Mouse (Mus musculus) kidney, embryonic 15.5 days (tissue): Measurements from ENCODE around the gene Mier1. TPM values are rescaled to one million over a fixed set of nuclear protein-coding genes. Genes with fewer than 3 reads are reported as not detected.

ENCODE experiments used
- ATAC-seq: fragments of 200-750 bp; cut with Nextera tagmentation; replicated peaks from 2 replicates; pipeline ENCODE4 v1.8.0; 2017; ENCODE audit warnings: moderate TSS enrichment; ENCODE audit not compliant: low FRiP score
- H3K27ac ChIP-seq: fragments of 300-500 bp; sonication (generic); 2 replicates; pipeline ENCODE4 v1.5.1; 2015; ENCODE audit warnings: mild to moderate bottlenecking, inconsistent platforms
- H3K27me3 ChIP-seq: fragments of 300-500 bp; sonication (generic); 2 replicates; pipeline ENCODE4 v1.6.1; 2015; ENCODE audit warnings: inconsistent platforms
- H3K36me3 ChIP-seq: fragments of 300-500 bp; sonication (generic); 2 replicates; pipeline ENCODE4 v1.6.1; 2015; ENCODE audit warnings: inconsistent platforms
- H3K4me1 ChIP-seq: fragments of 300-500 bp; sonication (generic); 2 replicates; pipeline ENCODE4 v1.6.1; 2015; ENCODE audit warnings: inconsistent platforms
- H3K4me2 ChIP-seq: fragments of 300-500 bp; sonication (generic); 2 replicates; pipeline ENCODE4 v1.6.1; 2015; ENCODE audit warnings: moderate library complexity, mild to moderate bottlenecking, inconsistent platforms
- H3K4me3 ChIP-seq: fragments of 300-500 bp; sonication (generic); replicated peaks from 2 replicates; pipeline ENCODE4 v1.5.1; 2015; ENCODE audit warnings: mild to moderate bottlenecking, inconsistent platforms
- H3K9ac ChIP-seq: fragments of 300-500 bp; sonication (generic); 2 replicates; pipeline ENCODE4 v1.6.1; 2015; ENCODE audit warnings: mild to moderate bottlenecking, inconsistent platforms
- H3K9me3 ChIP-seq: fragments of 300-500 bp; sonication (generic); replicated peaks from 2 replicates; pipeline ENCODE4 v1.6.1; 2016; ENCODE audit warnings: inconsistent platforms
- WGBS: fragments of 180-500 bp; shearing (Covaris S2); methylation state at CpG from one replicate; pipeline ENCODE4 v1.1.7; 2015; ENCODE audit warnings: mixed read lengths; 5-methylcytosine and 5-hydroxymethylcytosine counted together
- polyA plus RNA-seq: library from polyadenylated mRNA; unstranded; fragments of >200 nt; fragmentation: Nextera tagmentation; extraction: Ambion mirVana; gene quantifications from 2 replicates; pipeline ENCODE4 v1.2.1, GENCODE M21; 2015

Gene Mier1
- polyA plus RNA-seq, result 45.1 and 45.8 TPM in 2 replicates

DNA sequence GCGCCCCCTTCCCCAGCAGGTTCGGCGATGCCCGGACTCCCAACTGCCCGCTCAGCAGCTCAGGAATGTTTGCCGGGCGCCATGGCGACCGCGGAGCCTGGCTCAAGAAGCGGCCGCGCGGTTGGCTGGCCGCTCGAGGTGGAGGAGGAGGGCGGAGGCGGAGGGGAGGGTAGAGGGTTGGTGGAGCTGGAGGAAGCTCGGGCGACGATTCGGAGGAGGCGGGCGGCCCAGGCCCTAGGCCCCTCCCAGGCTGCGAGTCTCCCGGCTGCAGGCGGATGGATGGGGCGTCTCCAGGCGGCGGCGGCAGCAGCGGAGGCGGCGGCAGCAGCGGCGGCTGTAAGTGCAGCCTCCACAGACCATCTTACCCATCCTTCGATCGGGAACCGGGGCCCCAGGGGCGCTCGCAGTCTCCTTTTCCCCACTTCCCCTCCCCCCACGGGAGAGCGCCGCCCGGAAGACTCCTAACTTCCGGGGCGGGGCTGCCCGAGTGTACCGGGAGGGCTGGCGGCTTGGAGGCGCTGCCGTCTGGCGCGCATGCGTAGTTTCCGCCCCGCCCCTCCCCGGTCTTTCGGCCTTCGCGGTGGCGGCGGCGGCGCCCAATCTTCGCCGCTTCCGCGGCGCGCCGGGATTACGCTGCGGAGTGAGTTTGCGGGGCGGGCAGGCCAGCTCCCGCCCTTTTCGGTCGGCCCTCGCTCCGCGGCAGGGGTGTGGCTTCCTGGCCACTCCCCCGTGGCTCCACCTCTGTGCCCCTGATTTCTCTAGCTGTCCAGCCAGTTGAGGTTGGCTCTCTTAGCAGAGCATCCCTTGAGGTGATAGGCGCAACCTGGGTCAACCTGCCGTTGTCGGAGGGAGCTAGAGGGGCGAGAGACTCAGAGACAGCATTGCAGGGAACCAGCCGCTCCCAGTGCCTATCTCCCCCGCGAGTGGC, at the start of gene Mier1, which contains the start of gene Wdr78:
TSS of gene Mier1 (plus strand) at position 207 of the 928 bp plus-strand sequence.
TSS of gene Wdr78 (minus strand) at position 372 of the 928 bp plus-strand sequence.
- ATAC-seq, result peak; percentile 99
- Histone ChIP-seq H3K4me2 (peak within 1 kb of the TSS; percentile 76), H3K4me3 (peak within 1 kb of the TSS; percentile 77), H3K36me3 (peaks cover 15% of the 10 kb centered on the region; the same call in 1 of the 2 replicates), H3K4me1 (peaks cover 28% of the 10 kb centered on the region), H3K9me3 (no peaks in the 10 kb centered on the region), H3K27ac (peak within 1 kb of the TSS; percentile 100), H3K9ac (peak within 1 kb of the TSS; percentile 69), H3K27me3 (no peaks in the 10 kb centered on the region)
- WGBS, result under 1% methylated on average over 78 of the region's 90 CpGs

DNA sequence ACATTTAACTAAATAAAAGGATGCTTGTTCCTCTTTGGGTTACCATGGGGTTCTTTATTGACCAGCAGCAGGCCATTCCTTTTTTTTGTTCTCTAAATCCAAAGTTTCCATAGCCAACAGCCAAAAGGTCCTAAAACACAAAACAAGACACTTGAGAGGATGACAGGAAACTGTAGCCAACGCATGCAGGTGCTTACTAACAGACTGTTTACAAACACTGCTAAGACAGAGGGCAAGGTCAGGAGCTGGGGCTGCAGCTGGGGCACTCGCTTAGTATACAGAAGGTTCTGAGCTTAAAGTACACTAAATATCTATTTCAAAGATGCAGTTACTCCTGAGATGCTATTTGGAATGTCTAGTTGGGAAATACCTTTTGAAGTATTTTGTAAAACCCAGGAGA, 49.8 kb upstream of the Mier1 start:
- Histone ChIP-seq H3K9ac (no peak overlapping the region), H3K4me1 (no peaks in the 10 kb centered on the region), H3K36me3 (no peaks in the 10 kb centered on the region), H3K9me3 (no peaks in the 10 kb centered on the region), H3K27me3 (no peaks in the 10 kb centered on the region), H3K4me3 (no peak overlapping the region), H3K27ac (no peak overlapping the region), H3K4me2 (no peak overlapping the region)
- ATAC-seq, result no peak
- WGBS, result 84% methylated on average over 2 of the region's 2 CpGs

DNA sequence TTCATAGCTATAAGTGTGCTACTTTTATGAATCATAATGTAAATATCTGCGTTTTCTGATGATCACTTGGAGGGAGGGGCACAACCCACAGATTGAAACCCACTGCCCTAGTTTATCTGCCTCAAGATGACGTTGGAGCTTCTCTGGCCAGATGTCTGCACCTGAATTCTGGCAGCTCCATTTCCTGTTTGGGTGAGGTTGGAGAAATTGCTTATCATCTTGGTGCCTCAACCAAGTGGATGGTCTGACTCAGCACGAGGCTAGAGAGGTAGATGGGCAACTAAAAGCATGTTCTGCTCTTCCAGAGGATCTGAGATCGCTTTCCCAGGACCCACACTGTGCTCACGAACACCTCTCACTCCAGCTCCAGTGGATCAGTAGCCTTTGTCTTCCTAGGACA, 49.2 kb upstream of the Mier1 start:
- ATAC-seq, result no peak
- Histone ChIP-seq H3K4me2 (no peak overlapping the region), H3K36me3 (no peaks in the 10 kb centered on the region), H3K27me3 (no peaks in the 10 kb centered on the region), H3K9me3 (no peaks in the 10 kb centered on the region), H3K9ac (no peak overlapping the region), H3K27ac (no peak overlapping the region), H3K4me3 (no peak overlapping the region), H3K4me1 (no peaks in the 10 kb centered on the region)
- 78% methylated on average over 5 of the region's 5 CpGs for WGBS

- H3K4me3 ChIP-seq, result no peak overlapping the region
- H3K27me3 ChIP-seq, result no peaks in the 10 kb centered on the region
- ATAC-seq, result no peak
- no peak overlapping the region for H3K9ac ChIP-seq
- WGBS, result 85% methylated on average over 6 of the region's 6 CpGs
- H3K36me3 ChIP-seq, result no peaks in the 10 kb centered on the region
- H3K9me3 ChIP-seq, result no peaks in the 10 kb centered on the region
- no peak overlapping the region for H3K27ac ChIP-seq
- H3K4me2 ChIP-seq, result no peak overlapping the region
- no peaks in the 10 kb centered on the region for H3K4me1 ChIP-seq
Observed at GRCm38 (mm10) chr4:103067906-103068655, 46.1 kb upstream of the Mier1 start.

- Histone ChIP-seq H3K4me3 (no peak overlapping the region), H3K4me1 (no peaks in the 10 kb centered on the region), H3K4me2 (no peak overlapping the region), H3K9me3 (no peaks in the 10 kb centered on the region), H3K27ac (no peak overlapping the region), H3K27me3 (no peaks in the 10 kb centered on the region), H3K36me3 (no peaks in the 10 kb centered on the region), H3K9ac (no peak overlapping the region)
- no peak for ATAC-seq
- 87% methylated on average over 3 of the region's 3 CpGs for WGBS
Observed at GRCm38 (mm10) chr4:103070631-103071030, 43.6 kb upstream of the Mier1 start.

GRCm38 (mm10) chr4:103085237-103085636, 29.0 kb upstream of the Mier1 start:
- ATAC-seq, result no peak

GRCm38 (mm10) chr4:103095921-103096320, 18.3 kb upstream of the Mier1 start:
- H3K4me2 ChIP-seq, result no peak overlapping the region
- no peak overlapping the region for H3K27ac ChIP-seq
- no peaks in the 10 kb centered on the region for H3K4me1 ChIP-seq
- H3K36me3 ChIP-seq, result no peaks in the 10 kb centered on the region
- H3K9ac ChIP-seq, result no peak overlapping the region
- H3K27me3 ChIP-seq, result no peaks in the 10 kb centered on the region
- WGBS, result 83% methylated on average over 8 of the region's 8 CpGs
- ATAC-seq, result no peak
- no peaks in the 10 kb centered on the region for H3K9me3 ChIP-seq
- H3K4me3 ChIP-seq, result no peak overlapping the region

More at GRCm38 (mm10) chr4:103085237-103085636, 29.0 kb upstream of the Mier1 start:
- Histone ChIP-seq H3K27me3 (no peaks in the 10 kb centered on the region), H3K27ac (no peak overlapping the region), H3K36me3 (no peaks in the 10 kb centered on the region; the same call in 1 of the 2 replicates), H3K9ac (no peak overlapping the region), H3K4me1 (no peaks in the 10 kb centered on the region), H3K4me2 (no peak overlapping the region), H3K4me3 (no peak overlapping the region), H3K9me3 (no peaks in the 10 kb centered on the region)
- WGBS, result 95% methylated on average over 5 of the region's 5 CpGs

DNA sequence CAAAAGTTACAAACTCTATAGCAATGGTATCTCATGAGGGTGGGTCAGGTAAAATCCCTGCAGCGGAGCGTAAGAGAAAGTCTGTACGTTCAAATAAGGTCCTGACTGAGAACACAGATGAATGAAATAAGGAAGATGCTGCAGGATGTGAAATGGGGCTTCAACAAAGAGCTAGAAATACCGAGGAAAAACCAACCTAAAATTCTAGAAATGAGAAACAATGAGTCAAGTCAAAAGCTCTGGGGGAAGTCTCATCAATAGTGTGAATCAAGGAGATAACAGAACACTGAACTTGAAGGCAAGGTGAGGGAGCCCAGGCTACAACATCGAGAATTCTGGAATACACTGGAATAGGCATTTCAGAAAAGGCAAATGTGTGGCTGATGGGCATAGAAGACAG, 15.7 kb upstream of the Mier1 start:
- no peaks in the 10 kb centered on the region for H3K4me1 ChIP-seq
- H3K27ac ChIP-seq, result no peak overlapping the region
- ATAC-seq, result no peak
- WGBS, result 91% methylated on average over 5 of the region's 5 CpGs
- H3K9ac ChIP-seq, result no peak overlapping the region
- H3K36me3 ChIP-seq, result no peaks in the 10 kb centered on the region
- no peak overlapping the region for H3K4me2 ChIP-seq
- H3K27me3 ChIP-seq, result no peaks in the 10 kb centered on the region
- H3K9me3 ChIP-seq, result no peaks in the 10 kb centered on the region
- no peak overlapping the region for H3K4me3 ChIP-seq

GRCm38 (mm10) chr4:103112651-103113050, 1.5 kb upstream of the Mier1 start:
- Histone ChIP-seq H3K36me3 (peaks cover 19% of the 10 kb centered on the region), H3K27me3 (no peaks in the 10 kb centered on the region), H3K9ac (peak overlapping the region; percentile 69; the same call in 1 of the 2 replicates), H3K9me3 (no peaks in the 10 kb centered on the region), H3K4me1 (peaks cover 23% of the 10 kb centered on the region), H3K27ac (0 out of 2 replicates have a peak overlapping the region, but pooled peaks have one; percentile 9), H3K4me3 (peak overlapping the region; percentile 77), H3K4me2 (peak overlapping the region; percentile 76)
- WGBS, result 28% methylated on average over 7 of the region's 7 CpGs
- ATAC-seq, result no peak

DNA sequence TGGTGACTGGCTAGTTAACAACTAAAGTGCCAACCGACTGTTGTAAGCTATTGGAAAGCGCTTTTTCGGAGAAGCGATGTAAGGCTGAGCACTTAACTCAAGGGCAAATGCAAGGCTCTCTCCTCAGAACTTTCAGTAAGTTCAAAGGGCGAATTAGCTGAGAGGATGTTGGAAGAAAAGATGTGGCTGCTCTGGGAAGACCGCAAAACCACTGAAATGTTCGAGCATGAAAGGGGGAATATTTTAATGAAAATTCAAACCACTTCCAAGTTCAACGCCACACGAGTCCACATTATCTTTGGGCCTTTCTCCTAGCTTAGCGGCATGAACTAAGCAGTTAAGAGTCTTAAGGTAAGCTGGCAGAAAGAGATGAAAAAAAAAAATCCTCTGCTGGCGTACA, 788 bp upstream of the Mier1 start:
- Histone ChIP-seq H3K4me1 (peaks cover 23% of the 10 kb centered on the region), H3K4me3 (peak overlapping the region; percentile 77), H3K36me3 (peaks cover 16% of the 10 kb centered on the region; the same call in 1 of the 2 replicates), H3K27me3 (no peaks in the 10 kb centered on the region), H3K9ac (peak overlapping the region; percentile 69), H3K9me3 (no peaks in the 10 kb centered on the region), H3K27ac (peak overlapping the region; percentile 100), H3K4me2 (peak overlapping the region; percentile 76)
- no peak for ATAC-seq
- WGBS, result 4% methylated on average over 11 of the region's 11 CpGs

- H3K9me3 ChIP-seq, result no peaks in the 10 kb centered on the region
- peaks cover 13% of the 10 kb centered on the region; the same call in 1 of the 2 replicates for H3K36me3 ChIP-seq
- H3K4me3 ChIP-seq, result peak overlapping the region; percentile 96
- H3K4me1 ChIP-seq, result peaks cover 32% of the 10 kb centered on the region
- H3K27ac ChIP-seq, result peak overlapping the region; percentile 99
- H3K9ac ChIP-seq, result peak overlapping the region; percentile 94
- no peak for ATAC-seq
- 2% methylated on average over 15 of the region's 15 CpGs for WGBS
- H3K4me2 ChIP-seq, result peak overlapping the region; percentile 69
- no peaks in the 10 kb centered on the region for H3K27me3 ChIP-seq
Observed at GRCm38 (mm10) chr4:103118888-103119228, 4.7 kb downstream of the Mier1 start.
